Mouse (Mus musculus) left cerebral cortex, adult 9 months (tissue): ENCODE measurements around the gene Ak2.
A peak's percentile ranks its signal among the peaks of the same experiment; 100 is the strongest.

Experiments used
- DNase-seq, 2 experiments: peaks; one replicate each; pipeline ENCODE4 v3.0.0; 2022; ENCODE audit warnings: low spot score in 2 of 2

The Ak2 gene

DNA sequence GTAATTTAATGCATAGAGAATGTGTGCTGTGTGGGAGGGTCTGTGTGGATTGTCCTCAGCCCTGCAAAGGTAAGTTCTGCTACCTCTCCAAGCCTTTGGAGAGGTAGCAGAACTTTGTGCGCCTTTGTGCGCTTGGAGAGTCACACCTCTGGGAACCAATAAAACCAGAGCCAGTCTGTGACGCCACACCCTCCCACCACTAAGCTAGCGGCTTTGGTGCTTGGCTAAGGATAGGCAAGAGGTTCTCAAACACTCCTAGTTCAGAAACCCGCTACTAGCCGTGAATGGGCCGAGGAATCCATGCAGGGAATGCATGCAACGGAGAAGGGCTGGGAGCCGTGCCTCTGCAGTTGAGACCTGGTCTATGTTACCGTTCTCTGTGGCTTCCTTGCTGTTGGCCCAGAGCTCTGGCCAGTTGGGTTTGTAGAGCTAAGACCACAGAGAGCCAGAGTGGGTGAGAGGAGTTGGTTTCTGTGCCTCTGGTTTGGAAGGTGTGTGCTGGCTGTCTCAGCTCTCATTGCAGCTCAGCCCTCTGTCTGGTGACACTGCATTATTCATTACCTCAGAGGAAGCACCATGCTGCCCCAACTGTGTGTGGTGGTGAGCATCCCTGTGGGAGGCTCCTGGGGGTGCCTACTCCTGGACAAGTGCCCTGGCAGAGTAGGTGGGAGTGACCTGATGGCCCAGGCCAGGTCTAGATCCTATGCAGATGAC, 21.6 kb downstream of the Ak2 start:
- no peak for DNase-seq

DNA sequence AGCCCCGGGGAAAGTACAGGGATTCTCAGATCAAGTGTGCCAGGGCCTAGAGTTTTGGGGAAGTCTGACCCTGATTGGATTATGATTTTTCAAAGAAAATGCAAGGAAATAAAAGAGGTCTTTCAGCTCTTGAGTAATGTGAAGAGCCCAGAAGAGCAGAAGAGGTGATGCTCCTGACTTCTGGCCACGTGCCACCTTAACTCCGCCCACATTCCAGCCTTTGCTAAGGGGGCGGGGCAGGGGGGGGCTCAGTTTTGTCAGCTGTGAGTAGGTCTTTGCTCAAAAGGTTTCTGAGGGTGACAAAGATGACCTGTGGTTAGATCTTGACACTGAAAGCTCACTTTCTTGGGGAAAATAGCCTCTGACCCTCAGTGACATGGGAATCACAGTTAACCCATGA, 24.6 kb downstream of the Ak2 start:
- DNase-seq: no peak

DNA sequence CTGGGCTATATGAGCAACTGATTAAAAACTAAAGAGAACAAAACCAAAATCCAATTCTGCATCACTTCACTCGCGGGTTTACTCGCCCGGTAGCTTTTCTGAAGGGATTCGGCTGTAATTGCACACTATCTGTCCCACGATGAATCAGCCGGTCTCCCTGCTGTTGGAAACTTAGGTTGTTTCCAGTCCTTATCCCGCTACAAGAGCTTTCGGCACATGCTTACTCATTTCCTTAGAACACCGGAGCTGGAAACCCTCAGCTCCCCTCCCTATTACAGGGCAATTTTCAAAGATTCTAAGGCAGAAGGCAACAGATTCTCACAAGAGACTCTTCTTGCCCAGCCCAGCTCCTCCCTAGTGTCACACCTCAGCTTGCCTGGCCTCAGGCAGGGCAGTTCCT, 25.4 kb downstream of the Ak2 start:
- no peak for DNase-seq

DNA sequence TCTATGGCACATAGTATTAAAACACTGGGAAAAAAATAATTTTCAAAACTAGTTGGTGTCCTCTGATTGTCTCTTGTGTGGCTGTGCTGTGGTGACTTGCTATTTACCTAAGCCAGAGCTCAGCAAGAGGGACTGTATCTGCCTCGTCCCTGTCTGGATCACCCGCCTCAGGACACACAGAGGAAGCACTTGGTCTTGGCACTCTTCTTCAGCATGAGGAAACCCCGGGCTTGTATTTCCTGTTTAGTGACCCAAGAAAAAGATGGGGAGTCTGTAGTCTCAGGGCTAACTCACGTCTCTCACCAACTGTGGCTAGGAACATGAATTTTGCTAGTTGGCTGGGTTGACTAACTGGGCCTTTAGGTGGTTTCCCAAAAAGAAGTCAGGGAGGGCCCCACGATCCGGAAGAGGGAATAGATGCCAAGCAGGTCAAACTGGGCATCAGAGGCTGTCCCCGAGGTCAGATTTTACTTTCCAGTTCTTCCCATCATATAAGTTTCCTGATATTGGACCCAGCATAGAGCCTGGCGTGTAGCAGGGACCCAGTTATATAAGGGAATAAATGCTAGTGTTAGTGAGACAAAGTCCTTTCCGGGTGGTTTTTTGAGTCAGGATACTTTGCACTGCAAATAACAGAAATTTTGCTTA, 27.2 kb downstream of the Ak2 start:
- DNase-seq: no peak

DNA sequence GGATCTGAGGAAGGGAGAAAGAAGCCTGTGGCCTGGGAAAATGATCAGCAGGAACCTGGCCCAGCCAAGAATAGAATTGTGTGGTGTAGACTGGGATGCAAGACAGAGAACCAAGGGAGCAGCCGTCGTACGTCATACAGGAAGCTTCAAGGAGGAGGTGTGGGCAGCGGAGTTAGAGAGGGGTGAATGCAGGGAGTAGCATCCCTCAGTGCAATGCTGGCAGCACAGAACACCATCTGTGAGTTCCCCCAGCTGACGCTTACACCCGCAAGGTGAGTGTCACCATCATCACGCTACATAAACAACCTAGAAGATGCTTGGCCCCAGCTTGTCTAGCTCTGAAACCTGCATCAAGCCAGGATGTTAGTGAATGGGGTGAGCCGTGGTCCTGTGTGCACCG, 28.0 kb downstream of the Ak2 start:
- DNase-seq: peak in 1 of 2 experiments; percentile 52

DNA sequence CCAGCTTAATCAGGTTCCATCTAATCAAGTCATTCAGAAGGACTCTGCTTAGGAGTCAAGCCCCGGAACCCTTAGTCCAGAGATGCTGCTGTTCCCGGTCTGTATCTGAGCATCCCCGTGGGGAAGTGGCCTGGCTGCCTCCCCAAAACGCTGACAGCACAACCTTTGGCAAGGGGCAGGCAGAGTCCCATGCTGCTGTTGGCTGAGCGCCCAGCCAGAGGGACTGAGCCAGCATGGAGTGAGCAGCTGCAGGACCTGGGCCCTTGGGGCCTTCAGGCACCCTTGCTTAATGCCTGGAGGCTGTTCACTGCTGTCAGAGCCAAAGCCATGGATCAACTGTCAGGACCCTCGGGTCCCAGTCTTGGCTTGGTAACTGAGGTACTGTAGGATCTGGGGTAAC, 28.7 kb downstream of the Ak2 start:
- peak; percentile 38 to 76 for DNase-seq

DNA sequence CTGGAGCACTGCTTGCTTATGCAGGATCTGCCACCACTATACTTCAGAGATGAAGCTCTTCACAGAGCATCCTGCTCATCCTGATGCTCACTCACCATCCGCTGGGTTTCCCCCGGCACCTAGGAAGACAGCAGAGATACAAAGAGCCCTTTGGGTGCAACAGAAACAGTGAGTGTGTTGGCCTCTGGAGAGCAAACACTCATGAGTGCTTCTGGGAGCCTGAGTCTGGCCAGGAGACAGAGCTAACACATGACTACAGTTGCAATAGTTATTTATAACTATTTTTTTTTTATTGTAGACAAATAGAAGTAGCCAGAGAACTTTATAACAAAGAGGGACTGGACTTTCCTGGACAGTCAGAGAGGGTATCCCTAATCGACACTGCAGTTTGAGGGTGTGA, 29.7 kb downstream of the Ak2 start:
- no peak for DNase-seq

DNA sequence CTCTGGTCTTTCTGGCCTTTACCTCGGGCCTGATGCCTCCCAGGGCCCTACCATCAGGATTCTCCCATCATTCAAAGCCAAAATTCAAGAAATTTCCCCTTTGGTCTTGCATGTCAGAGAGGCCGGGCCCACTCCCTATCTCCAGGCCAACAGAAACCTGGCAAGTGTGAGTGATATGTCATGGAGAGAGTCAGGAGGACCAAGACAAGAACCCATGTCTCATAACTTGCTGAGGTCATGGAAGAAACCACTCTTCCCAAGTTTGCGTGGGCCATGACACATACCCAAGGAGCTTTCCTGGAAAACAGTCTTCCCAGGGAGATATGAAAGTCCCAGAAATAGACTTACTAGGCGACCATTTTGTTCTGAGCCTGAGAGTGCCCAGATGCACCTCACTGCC, 30.1 kb downstream of the Ak2 start:
- DNase-seq: no peak

DNA sequence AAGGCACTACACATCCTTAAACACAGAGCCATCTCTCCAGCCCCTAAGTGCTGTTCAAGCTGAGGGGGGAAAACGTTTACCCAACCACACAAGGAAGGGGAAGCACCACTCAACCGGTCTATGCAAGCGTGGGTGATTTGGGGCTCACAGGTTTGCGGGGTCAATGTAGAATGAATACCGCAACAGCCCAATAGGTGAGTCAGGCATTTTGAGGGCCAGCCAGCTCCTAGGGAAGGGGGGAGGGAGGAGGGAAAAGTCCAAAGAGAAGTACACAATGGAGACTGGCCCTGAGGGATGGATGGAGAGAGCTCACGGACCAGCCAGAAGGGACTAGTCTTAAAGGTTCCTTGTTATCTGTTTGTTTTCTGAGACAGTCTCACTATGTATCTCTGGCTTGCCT, 32.1 kb downstream of the Ak2 start:
- DNase-seq: no peak

DNA sequence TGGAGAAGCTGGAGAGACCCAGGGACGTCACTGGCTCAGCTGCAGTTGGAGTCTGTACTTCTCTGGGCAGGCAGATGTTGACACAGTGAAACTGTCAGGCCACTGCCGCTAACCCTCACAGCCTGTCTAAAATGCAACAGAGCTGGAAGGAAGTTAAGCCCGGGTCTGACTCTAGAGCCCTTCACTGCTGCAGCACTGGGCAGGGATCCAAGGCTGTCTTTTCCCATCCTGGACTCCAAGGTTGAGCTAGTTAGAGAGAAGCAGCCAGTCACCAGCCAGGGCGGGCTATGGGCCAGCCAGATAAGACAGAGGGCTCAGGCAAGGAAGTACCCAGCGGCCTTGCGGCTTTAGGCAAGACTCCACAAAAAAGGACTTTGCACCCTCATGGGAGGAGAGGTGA, 33.0 kb downstream of the Ak2 start:
- DNase-seq: no peak

DNA sequence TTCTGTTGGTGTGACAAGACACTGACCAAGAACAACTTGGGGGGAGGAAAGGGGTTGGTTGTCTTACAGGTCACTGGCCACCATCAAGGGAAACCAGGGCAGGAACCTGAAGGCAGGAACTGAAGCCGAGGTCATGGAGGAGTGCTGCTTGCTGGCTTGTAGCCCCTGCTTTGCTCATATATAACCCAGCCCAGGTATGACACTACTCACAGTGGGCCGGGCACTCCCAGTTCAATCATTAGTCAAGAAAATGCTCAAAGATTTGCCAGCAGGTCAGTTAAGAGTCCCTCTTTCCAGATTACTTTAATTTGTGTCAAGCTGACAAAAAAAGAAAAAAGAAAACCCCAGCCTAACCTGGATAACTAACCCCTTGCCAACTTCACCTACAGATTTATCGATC, 33.9 kb downstream of the Ak2 start:
- no peak for DNase-seq

DNA sequence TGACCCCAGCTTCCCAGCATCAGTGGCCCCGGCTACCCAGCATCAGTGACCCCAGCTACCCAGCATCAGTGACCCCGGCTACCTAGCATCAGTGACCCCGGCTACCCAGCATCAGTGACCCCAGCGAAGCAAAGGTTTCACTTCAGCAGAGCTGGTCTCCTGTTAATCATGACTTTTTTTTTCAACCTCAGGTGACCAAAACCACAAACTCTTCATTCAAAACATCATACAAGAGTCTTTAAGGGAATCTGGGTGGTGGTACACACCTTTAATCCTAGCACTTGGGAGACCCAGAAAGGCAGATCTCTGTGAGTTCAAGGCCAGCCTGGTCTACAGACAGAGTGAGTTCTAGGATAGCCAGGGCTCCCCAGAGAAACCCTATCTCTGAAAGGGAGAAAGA, 39.0 kb downstream of the Ak2 start:
- no peak for DNase-seq

DNA sequence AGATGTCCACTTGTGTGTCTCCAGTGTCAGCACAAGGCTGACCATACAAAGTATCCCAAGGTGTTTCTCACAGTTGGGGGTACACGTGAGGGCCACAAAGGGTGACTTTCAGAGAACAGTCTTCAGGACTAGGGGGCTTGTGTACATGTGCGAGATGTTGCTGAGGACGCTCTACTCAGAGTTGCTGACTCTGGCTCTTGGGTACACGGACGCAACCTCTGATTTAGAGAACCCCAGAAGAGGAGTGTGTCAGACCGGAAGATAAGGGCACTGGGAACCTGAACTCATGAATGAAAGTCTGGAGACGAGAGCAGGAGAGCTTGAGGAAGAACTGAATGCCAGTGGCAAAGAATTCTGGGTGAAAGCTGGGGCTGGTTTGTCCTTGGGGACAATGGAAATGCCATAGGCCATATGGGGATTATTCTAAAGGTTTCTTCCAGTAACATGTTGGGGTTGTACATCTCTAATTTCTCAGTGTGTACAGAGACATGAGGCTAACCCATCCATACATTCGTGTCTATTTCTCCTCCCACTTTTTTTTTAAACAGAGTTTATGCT, 39.7 kb downstream of the Ak2 start:
- DNase-seq: no peak

DNA sequence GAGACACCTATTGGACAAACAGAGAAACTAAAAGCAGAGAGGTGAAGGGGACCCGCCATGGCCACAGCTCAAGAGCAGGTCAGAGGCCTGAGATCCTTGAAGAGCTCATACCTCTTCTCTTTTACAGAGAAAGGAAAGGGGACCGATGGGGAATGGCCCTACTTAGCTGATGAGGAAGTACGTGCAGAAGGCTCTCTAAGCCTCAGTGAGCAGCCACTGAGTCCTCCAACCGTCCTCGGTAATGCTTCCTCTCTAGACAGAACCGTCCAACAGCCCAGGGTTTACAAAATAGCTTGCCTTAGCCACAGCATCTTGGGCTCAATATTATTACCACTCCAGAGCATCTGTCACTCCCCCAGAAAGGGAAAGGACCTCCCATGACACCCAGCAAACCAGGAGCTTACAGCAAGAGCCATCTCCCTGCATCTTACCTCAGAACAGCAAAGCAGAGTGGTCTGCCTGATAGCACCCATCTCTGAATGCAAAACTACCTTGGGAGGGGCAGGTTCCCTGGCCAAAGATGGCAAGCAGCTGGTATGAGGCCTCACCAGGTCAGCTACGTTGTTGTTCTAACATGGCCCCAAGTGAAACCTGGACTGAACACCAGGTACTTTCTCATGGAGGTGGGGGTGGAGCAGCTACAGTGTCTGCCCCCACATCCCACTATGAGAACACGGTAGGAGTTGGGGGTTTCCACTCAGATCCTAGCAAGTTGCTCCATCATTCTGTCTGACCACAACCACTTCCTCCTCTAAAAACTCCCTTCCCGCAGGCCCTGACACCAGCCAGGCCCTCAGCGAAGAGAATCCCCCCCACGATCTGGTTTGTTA, 40.6 kb downstream of the Ak2 start:
- DNase-seq: no peak

DNA sequence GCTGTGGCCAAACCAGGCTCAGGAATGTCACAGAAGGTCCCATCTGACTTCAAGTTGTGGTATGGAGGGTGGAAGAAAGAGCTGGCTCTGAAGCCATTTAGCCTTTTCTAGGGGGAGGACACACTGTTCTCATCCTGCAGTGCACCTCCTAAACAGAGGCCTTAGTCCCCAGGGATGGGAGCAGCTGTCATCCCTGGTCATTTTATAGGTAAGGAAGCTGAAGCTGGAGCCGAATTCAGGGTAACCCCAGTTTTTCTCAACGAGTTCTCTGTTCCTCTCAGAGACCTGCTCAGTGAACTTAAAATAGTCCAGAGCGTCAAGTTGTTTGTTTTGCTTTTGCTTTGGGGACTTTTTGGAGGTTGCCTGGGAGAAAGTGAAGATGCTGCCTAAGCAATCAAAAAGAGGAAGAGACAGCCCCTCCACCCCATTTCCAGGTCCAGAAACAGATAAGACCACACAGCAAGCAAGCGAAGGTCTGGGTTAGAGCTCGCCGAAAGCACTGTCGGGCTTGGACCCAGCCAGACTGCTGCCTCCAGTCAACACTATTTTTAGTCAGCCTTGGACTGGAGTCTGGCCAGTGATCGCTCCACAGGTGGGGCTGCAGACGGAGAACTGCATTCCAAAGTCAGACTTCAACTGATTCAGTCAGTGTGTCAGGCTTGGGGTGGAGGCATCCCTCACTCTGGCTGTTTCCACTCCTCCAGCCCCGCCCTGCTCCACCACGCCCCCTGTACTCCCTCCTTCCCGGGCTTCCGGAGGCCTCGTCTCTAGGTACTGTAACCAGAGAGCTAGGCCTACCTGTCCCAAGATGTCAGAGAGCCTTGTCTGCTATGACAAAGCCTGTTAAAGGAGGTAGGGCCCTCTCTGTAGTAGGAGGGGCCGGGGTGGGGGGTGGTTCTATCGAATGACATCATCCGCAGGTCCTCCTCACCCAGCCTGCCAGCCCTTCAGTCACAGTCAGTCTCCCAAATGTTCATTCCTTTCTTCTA, 41.5 kb downstream of the Ak2 start:
- DNase-seq: peak in 1 of 2 experiments; percentile 56

DNA sequence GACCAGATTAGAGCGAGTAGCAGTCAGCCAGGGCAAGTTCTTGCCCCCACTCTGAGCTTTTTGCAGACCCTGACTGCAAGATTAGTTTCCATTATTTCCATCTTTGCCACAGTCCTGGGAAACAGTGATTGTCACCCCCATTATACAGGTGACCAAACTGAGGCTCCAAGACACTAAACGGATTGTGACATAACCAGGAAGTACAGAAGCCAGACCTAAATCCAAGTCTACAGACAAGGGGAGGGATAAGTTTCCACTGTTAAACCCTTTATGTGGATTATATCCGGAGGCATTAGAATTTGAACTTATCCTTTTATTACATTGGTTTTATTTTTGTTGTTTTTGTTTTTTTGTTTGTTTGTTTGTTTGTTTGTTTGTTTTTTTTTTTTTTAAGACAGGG, 42.5 kb downstream of the Ak2 start:
- DNase-seq: no peak

DNA sequence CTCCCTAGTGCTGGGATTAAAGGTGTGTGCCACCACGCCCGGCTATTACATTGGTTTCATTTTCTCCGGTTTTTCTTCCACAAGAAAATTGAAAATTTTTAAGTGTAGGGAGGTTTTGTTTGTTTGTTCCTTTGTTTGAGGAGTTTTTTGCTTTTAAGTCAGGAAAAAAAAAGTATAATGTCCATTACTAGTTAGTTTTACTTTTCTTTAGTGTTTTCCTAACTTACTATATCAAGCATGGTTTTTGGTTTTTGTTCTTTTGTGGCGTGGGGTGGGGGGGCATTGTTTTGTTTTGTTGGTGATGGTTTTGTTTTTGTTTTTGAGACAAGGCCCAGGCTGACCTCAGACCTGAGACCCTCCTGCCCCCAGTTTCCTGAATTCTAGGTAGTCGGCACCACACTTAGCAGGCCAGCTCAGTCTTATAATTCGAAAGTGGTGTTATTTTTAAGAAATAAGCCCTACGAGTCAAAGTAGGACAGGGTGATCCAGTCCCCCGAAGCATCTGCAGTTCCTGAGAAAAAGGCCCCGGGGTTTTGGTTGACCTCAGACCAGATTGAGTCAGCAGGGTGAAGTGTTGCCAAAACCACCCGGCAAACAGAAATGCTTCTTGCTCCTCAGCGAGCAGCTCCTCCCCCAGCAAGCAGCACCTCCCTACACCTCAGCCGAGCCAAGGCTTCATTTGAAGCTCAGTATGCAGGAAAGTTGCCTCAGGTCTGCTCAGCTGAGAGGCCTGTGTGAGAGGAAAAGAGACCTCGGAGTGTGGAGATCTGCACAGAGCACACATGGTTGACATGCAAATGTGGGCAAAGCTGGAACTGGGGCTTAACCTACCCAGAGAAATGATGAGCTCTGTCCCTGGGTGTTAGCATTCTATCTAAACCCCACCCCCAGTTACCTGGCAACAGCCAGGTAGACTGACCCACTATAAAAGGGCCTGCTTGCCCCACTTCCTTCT, 43.2 kb downstream of the Ak2 start:
- DNase-seq: no peak

DNA sequence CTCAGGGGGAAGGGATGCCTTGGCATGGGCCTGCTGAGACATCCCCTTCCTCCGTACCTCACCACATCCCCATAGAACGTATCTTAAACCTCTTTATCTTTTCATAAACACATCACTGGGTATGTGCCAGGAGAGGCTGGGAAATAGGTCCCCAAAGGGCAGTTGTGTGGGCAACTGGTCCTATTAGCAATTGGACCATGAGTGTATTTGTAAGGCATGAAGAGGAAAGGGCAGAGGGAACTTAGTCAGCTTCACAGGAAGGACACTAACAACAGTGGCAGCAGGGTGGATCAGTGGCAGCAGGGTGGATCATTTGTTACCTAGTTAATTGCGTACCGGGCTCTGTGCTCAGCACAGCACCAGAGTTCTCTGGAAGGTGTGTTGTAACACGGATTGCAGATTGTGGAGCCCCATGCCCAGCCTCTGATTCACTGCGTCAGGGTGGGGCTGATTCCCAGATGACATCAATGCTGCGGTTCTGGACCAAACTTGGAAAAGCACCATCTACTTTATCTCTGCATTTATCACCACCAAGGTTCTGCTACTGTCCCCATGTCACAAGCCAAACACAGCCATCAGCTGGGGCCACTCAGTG, 44.2 kb downstream of the Ak2 start:
- no peak for DNase-seq

DNA sequence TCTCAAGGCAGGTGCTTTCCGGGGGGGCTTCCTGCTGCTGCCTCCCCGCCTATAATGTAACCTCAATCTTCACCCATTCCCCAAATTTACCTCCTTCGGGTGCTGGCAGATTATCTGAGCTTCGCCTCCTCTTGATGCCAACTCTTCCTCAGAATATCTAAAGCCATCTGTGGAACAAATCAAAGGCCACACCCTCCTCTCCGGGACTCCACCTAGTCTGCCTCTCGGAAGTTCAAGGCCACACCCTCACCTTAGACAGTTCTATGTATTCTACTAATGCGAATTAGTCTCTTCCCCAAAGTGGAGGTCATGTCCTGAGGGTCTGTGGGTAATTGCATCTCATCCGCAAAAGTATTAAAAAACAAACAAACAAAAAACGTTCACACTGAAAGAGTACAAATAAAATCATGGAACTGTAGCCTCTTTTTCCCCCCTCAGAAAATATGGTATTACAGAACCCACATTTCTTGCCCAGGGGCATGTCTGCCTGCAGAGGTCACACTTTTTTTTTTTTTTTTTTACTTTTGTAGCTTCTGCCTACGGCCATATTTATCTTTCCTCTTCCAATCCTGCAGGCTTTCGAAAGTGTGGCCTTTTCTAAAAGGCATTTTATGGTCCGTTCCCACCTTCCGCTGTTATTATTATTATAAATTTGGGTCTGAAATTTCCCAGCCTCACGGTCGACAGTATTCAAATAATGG, 56.1 kb downstream of the Ak2 start:
- DNase-seq: no peak
